Mouse (Mus musculus) thymus, postnatal 0 days (tissue): Measurements from ENCODE around the gene Zfp148. TPM values are rescaled to one million over a fixed set of nuclear protein-coding genes. Genes with fewer than 3 reads are reported as not detected.

Source experiments
- DNase-seq: peaks from one replicate; pipeline ENCODE4 v3.0.0-alpha.2; 2015; ENCODE audit warnings: low spot score
- polyA plus RNA-seq: library from polyadenylated mRNA; unstranded; fragments of >200 nt; fragmentation: Nextera tagmentation; extraction: Ambion mirVana; gene quantifications from 2 replicates; pipeline ENCODE4 v1.2.1, GENCODE M21; 2015

The Zfp148 gene
- polyA plus RNA-seq, 1 experiment from 2014 or later: 55.0 TPM

DNA sequence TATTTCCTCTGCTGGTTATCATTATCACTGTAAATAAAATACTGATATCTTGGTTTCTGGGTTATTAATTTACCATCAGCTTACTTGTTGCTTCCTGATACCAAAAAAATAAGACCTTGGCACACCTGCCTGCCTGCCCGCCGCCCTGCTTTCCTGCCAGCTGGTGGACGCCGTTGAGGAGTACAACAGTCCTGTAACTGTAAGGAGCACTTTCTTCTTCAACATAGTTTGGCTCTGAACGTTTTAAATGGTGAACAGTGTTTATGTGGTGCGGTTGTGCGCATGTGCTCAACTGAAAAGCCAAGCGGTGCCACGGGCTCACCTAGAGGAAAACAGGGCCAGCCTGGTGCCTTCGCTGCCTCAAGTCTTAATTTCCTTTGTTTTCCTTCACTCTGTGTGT, 142.9 kb downstream of the Zfp148 start:
- no peak for DNase-seq

DNA sequence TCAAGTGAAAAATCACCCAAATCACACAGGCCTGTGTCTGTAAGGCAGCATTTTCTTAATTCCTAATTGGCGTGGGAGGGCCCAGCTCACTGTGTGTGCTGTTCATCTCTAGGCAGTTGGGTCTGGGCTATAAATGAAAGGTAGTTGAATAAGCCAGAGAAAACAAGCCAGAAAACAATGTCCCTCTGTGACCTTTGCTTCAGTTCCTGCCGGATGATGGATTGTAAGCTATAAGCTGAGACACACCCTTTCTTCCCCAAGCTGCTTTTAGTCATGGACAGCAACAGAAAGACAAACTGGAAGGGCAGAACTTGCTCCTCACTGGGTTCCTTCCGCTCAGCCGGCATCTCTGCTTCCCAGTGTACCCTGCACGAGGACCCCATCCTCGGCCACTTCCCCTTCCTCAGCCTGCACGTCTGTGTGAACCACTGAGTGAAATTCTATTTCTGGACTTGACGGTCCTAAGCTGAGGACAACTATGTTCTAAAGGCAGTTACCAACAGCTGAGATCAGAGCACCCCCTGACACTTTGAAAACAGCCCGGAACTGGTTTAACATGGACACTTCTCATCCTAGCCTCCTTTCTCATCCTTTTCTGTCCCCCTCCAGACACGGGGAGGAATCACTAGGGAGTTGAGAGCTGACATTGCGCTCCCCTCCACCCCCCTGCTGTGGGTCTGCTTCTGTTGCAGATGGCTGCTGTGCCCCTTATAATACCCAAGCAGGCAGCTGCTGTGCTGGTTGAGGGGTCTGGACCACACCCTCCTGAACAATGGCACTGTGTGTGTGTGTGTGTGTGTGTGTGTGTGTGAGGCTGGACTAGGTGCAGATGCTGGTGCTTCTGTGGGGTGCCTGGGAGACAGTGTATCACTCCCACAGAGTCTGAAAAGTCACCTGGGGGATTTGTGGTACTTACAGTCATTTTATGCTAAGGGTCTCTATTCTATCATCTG, 149.1 kb downstream of the Zfp148 start:
- DNase-seq: no peak

DNA sequence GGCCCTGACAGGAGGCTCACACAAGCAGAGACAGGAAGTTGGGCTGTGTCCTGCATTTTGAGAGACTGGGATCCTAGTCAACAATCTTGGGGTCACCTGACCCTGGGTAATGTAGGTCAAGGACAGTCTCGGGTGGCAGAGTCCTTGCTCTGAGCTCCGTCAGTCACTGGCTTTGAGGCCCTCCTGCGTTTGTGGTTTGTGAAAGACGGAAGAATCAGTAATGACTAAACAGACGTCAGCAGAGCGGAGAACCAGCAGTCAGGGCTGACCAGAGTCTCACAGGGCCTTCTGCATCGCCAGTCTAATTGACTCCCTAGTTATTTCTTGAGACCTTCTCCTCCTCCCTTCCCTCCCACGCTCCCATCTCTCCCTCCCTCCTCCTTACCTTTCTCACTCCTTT, 150.5 kb downstream of the Zfp148 start:
- no peak for DNase-seq

DNA sequence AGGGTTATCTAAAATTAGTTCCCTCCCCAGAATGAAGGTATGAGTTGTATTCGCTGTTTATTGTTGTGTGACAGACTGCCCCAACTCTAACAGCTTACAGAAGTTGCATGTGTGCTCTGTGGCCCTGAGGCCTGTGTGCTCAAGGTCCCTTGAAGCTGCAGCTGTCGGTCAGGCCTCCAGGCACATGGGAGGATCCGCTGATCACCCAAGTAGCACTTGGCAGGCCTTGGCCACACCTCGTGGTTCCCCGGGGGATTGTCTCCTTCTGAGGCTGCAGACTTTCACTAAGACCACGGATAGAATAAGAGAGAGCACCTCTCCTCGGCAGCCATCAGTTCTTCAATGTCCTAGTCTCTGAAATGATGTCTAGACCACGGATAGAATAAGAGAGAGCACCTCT, 155.8 kb downstream of the Zfp148 start:
- no peak for DNase-seq

DNA sequence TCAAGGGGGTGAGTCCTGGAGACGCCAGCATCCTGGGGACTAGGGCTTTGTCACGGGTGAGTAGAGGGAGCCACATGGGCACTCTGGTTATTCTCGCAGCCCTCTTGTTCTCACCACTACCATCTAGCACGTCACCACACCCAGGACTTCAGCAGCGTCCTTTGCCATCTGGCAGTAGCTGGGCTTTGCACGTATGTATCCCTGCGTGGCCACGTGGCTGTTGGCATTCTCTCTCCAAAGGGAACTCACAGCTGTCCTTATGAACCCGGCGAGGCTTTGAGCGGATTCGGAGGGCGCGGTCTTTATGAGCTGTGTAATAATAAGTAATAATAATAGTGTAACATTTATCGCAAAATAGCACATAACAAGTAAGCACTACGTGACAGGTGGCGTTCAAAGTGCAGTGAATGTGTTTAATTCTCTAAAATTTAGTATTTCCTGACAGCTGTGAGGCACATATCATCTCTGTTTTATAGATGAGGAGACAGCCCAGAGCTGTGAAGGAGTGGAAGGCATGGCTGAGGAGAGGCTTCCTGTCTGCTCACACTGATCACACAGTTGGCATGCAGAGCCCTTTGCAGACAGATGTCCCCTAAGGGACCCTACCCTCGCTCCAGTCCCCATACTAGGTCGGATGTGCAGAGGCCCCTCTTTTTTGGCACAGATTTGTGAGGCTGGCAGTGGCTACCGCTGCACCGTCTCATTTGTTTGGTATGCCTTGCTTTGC, 157.0 kb downstream of the Zfp148 start:
- no peak for DNase-seq

DNA sequence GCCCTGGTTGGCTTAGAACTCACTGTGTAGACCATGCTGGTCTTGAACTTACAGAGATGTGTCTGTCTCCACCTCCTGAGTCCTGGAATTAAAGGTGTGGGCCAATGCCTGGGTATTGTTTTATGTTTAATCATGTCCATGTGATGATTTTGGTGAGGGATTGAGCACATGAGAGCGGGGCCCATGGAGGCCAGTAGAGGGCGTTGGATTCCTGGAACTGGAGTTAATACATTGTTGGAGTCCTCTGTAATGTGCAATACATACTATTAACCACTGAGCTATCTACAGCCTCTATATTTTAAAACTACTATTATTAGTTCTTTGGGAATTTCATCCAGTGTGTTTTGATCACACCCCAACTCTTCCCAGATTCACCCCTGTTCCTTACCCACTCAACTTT, 163.7 kb downstream of the Zfp148 start:
- no peak for DNase-seq

DNA sequence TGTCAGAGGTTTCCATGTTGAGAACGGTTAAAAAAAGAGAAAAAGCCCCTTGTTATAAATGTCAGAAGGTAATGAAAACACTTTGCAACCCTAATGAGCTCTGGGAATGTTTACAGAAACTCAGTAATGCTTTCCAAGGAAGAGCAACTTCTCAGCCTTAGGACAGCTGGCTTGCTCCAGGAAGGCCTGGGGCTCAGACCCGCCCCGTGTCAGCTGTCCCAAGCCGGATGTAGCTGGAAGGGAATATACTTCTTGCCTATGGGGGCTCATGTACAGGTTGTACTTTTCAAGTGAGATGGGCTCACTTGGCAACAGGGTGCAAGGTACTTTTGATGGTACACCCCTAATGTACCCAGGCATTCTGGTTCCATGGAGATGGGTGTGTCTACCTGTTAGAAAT, 164.9 kb downstream of the Zfp148 start:
- no peak for DNase-seq

DNA sequence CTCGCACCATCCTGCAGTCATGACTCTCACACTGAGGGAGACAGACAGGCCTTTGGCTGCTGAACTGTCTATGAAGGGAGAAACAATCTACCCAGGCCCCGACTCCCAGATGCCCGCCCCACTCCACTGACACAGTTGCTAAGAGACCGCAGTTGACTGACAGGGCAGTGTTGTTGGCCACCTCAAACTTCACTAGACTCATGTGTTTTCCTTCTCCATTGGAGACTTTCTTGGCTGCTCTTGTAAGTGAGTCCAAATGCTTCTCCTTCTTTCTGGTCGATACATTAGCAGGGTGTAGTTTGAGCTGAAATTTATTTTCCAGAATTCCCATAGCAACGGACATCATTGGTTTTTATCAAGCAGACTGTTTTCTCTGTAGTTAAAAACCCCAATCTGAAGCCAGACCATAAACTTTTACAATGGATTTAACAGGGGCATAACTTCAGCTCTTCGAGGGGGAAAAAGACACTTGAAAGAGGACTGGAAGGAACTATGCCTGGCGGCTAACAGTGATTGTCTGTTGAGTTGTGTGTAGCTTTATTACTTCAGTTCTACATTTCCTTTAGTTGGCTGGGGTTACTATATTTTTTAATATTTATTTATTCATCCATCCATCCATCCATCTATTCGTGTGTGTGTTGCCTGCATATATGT, 173.2 kb downstream of the Zfp148 start:
- no peak for DNase-seq

Other genes with a start within 250 kb of the Zfp148 start
- 23.1 and 26.3 TPM in 2 replicates for gene Osbpl11, start 195.8 kb upstream of the Zfp148 start, polyA plus RNA-seq
- 75.7 and 75.9 TPM in 2 replicates for gene Snx4, start 129.4 kb upstream of the Zfp148 start, polyA plus RNA-seq
- gene Slc12a8, start 136.5 kb downstream of the Zfp148 start, polyA plus RNA-seq: 0.10 and 0.48 TPM in 2 replicates